Comparison of ENCODE assay signal across 15 mouse cellular contexts in genomic region chr5:73208645-73209044, GRCm38 (mm10). TPM values are rescaled to one million over a fixed set of nuclear protein-coding genes. Genes with fewer than 3 reads are reported as not detected.
DNase-seq lines count a peak whose midpoint lies in the region; ATAC-seq and TF ChIP-seq lines count a peak whose summit lies in the region.
"Had no signal": no experiment of that assay in that cellular context is flagged by ENCODE, and none has a peak within 500 bp of the region (broad histone marks: within the 10 kb centered on the region; RNA-seq: fewer than 3 reads in every experiment).

No protein-coding gene starts in this region.

- H3K79me2 ChIP-seq in MEL (ENCODE audit: control insufficient read depth, insufficient read depth, low read length, poor library complexity): no peaks in the 10 kb centered on the region

- peaks cover 16% of the 10 kb centered on the region for H3K4me1 ChIP-seq in forebrain, embryonic 12.5 days
- peaks cover 22% of the 10 kb centered on the region for H3K4me1 ChIP-seq in forebrain, embryonic 13.5 days
- H3K4me1 ChIP-seq in kidney, embryonic 15.5 days: peaks cover 21% of the 10 kb centered on the region
- H3K4me1 ChIP-seq in MEL (ENCODE audit: control insufficient read depth in 1 of 2, insufficient read depth in 2 of 2, low read length in 2 of 2): peaks cover 27 to 30% of the 10 kb centered on the region in 2 experiments

- no peaks in the 10 kb centered on the region for H3K27me3 ChIP-seq in forebrain, embryonic 12.5 days
- H3K27me3 ChIP-seq in forebrain, embryonic 13.5 days: no peaks in the 10 kb centered on the region
- H3K27me3 ChIP-seq in kidney, embryonic 15.5 days: no peaks in the 10 kb centered on the region
- no peaks in the 10 kb centered on the region for H3K27me3 ChIP-seq in MEL (ENCODE audit: control insufficient read depth in 1 of 2, insufficient read depth in 2 of 2, low read length in 2 of 2)
- H3K27me3 ChIP-seq: midbrain, embryonic 15.5 days; neural tube, embryonic 13.5 days had no signal

- H3K27ac ChIP-seq in forebrain, embryonic 12.5 days: 0 out of 2 replicates have a peak overlapping the region, but pooled peaks have one; percentile 6
- no peak overlapping the region for H3K27ac ChIP-seq in forebrain, embryonic 13.5 days
- H3K27ac ChIP-seq in kidney, embryonic 15.5 days: peak overlapping the region; percentile 48; the same call in 1 of the 2 replicates
- H3K27ac ChIP-seq in MEL (ENCODE audit: control insufficient read depth, low read depth, low read length): peak overlapping the region; percentile 74
- H3K27ac ChIP-seq: midbrain, embryonic 15.5 days; neural tube, embryonic 13.5 days had no signal

- no peak for TF ChIP-seq RAD21 in MEL (IDR thresholded peaks at IDR 0.05; ENCODE audit: low read depth, low read length)

- DNase-seq in kidney, postnatal 10 days: no peak
- peak; percentile 12 to 24 for DNase-seq in B cell, adult 2 months
- no peak for DNase-seq in MEL (ENCODE audit: low read depth, low spot score)
- no peak for DNase-seq in urinary bladder, postnatal 36 days (ENCODE audit: low spot score in 2 of 2)
- DNase-seq in cerebellum, adult 11 months: no peak
- DNase-seq: gastrocnemius, postnatal 14 days; layer of hippocampus, postnatal 36 days; lung, postnatal 4 days had no signal

- 0 out of 2 replicates have a peak, but pooled peaks have one; percentile 11 for ATAC-seq in forebrain, embryonic 12.5 days (ENCODE audit: low FRiP score)
- no peak for ATAC-seq in forebrain, embryonic 13.5 days
- ATAC-seq in kidney, embryonic 15.5 days (replicated peaks; ENCODE audit: low FRiP score): 0 out of 2 replicates have a peak, but pooled peaks have one; percentile 40
- ATAC-seq: hindbrain, embryonic 16.5 days; midbrain, embryonic 15.5 days had no signal

- TF ChIP-seq EP300 in MEL (IDR thresholded peaks at IDR 0.05; ENCODE audit: low read depth in 1 of 2, low read length in 2 of 2): no peak

- H3K4me3 ChIP-seq in forebrain, embryonic 12.5 days (replicated peaks): no peak overlapping the region
- H3K4me3 ChIP-seq in forebrain, embryonic 13.5 days: no peak overlapping the region
- no peak overlapping the region for H3K4me3 ChIP-seq in kidney, embryonic 15.5 days (replicated peaks)
- H3K4me3 ChIP-seq in MEL (ENCODE audit: control insufficient read depth in 1 of 2, insufficient read depth in 1 of 2, low read depth in 2 of 2, low read length in 2 of 2): peak overlapping the region; percentile 21 to 27; a peak in 2 of 4 replicates
- H3K4me3 ChIP-seq: erythroblast, embryonic 14.5 days; midbrain, embryonic 15.5 days; neural tube, embryonic 13.5 days had no signal

- H3K9me3 ChIP-seq in forebrain, embryonic 12.5 days: no peaks in the 10 kb centered on the region
- no peaks in the 10 kb centered on the region for H3K9me3 ChIP-seq in forebrain, embryonic 13.5 days (replicated peaks)
- no peaks in the 10 kb centered on the region for H3K9me3 ChIP-seq in kidney, embryonic 15.5 days (replicated peaks)
- H3K9me3 ChIP-seq in MEL (replicated peaks; ENCODE audit: insufficient read depth, low read length): no peaks in the 10 kb centered on the region
- H3K9me3 ChIP-seq: midbrain, embryonic 15.5 days; neural tube, embryonic 13.5 days had no signal

- 76% methylated on average over 6 of the region's 6 CpGs for WGBS in forebrain, embryonic 12.5 days
- 66% methylated on average over 6 of the region's 6 CpGs for WGBS in forebrain, embryonic 13.5 days
- WGBS in kidney, embryonic 15.5 days: 72% methylated on average over 6 of the region's 6 CpGs

- H3K36me3 ChIP-seq in forebrain, embryonic 12.5 days (replicated peaks): peaks cover 14% of the 10 kb centered on the region
- H3K36me3 ChIP-seq in forebrain, embryonic 13.5 days (ENCODE audit: poor library complexity, severe bottlenecking): peaks cover 22% of the 10 kb centered on the region
- H3K36me3 ChIP-seq in kidney, embryonic 15.5 days: peaks cover 18% of the 10 kb centered on the region
- peaks cover 0 to 24% of the 10 kb centered on the region in 2 experiments; a peak in 2 of 4 replicates for H3K36me3 ChIP-seq in MEL (ENCODE audit: control insufficient read depth in 1 of 2, insufficient read depth in 2 of 2, low read length in 2 of 2)
- H3K36me3 ChIP-seq: midbrain, embryonic 15.5 days had no signal

- H3K4me2 ChIP-seq in forebrain, embryonic 12.5 days: 0 out of 2 replicates have a peak overlapping the region, but pooled peaks have one; percentile 4
- no peak overlapping the region for H3K4me2 ChIP-seq in forebrain, embryonic 13.5 days
- H3K4me2 ChIP-seq in kidney, embryonic 15.5 days: no peak overlapping the region
- H3K4me2 ChIP-seq: midbrain, embryonic 15.5 days; neural tube, embryonic 13.5 days had no signal

- no peak overlapping the region for H3K9ac ChIP-seq in forebrain, embryonic 12.5 days
- H3K9ac ChIP-seq in forebrain, embryonic 13.5 days: no peak overlapping the region
- H3K9ac ChIP-seq in kidney, embryonic 15.5 days: no peak overlapping the region
- peak overlapping the region; percentile 32; the same call in 1 of the 2 replicates for H3K9ac ChIP-seq in MEL (ENCODE audit: control insufficient read depth, low read depth, low read length, poor library complexity, severe bottlenecking)
- H3K9ac ChIP-seq: midbrain, embryonic 15.5 days; neural tube, embryonic 13.5 days had no signal

- no peak for TF ChIP-seq CTCF in MEL (IDR thresholded peaks at IDR 0.05 in 2 of 3, conservative IDR thresholded peaks at IDR 0.05 in 1 of 3; ENCODE audit: control insufficient read depth in 1 of 3, insufficient read depth in 1 of 3, low read depth in 2 of 3, low read length in 3 of 3, poor library complexity in 1 of 3, severe bottlenecking in 1 of 3)

- TF ChIP-seq POLR2A in MEL (IDR thresholded peaks at IDR 0.05; ENCODE audit: control insufficient read depth in 1 of 2, insufficient read depth in 1 of 2, low read depth in 1 of 2, low read length in 2 of 2, poor library complexity in 1 of 2): no peak

TF ChIP-seq in MEL, 35 proteins besides CTCF, POLR2A, EP300 and RAD21:
- no peak for TF ChIP-seq CHD1 (IDR thresholded peaks at IDR 0.05; ENCODE audit: low read depth, low read length)
- TF ChIP-seq MAFK (IDR thresholded peaks at IDR 0.05; ENCODE audit: borderline replicate concordance, low read depth, low read length): no peak
- no peak for TF ChIP-seq POLR2AphosphoS2 (IDR thresholded peaks at IDR 0.05; ENCODE audit: low read length)
- TF ChIP-seq BHLHE40 (IDR thresholded peaks at IDR 0.05; ENCODE audit: borderline replicate concordance, low read depth, low read length): no peak
- no peak for TF ChIP-seq MAX (IDR thresholded peaks at IDR 0.05; ENCODE audit: low read length)
- no peak for TF ChIP-seq USF2 (IDR thresholded peaks at IDR 0.05; ENCODE audit: borderline replicate concordance in 1 of 2, insufficient read depth in 1 of 2, low read depth in 1 of 2, low read length in 2 of 2)
- no peak for TF ChIP-seq ZMIZ1 (IDR thresholded peaks at IDR 0.05; ENCODE audit: low read depth, low read length)
- TF ChIP-seq ETS1 (IDR thresholded peaks at IDR 0.05; ENCODE audit: low read depth, low read length): no peak

RNA-seq across cellular contexts. Expression of gene Fryl, which starts 47.8 kb away (rescaled TPM):
- polyA plus RNA-seq in forebrain, embryonic 12.5 days (2016; fragmentation: Nextera tagmentation; extraction: Ambion mirVana): 49.7 and 53.4 TPM in 2 replicates
- polyA plus RNA-seq in forebrain, embryonic 13.5 days (2015; fragmentation: Nextera tagmentation; extraction: Ambion mirVana): 46.1 and 46.7 TPM in 2 replicates
- polyA plus RNA-seq in kidney, embryonic 15.5 days (2015; fragmentation: Nextera tagmentation; extraction: Ambion mirVana): 34.4 and 34.8 TPM in 2 replicates
- total RNA-seq in MEL (2012; rRNA removed): 18.8 and 21.5 TPM in 2 replicates
- polyA plus RNA-seq in MEL (2012; ENCODE audit: insufficient read depth in 1 of 2, insufficient read length in 2 of 2, low read depth in 1 of 2, low replicate concordance in 2 of 2, missing spikeins in 1 of 2): 100 to 1,000 TPM in 1 of 2 experiments, 10 to 100 TPM in 1; 39.7 to 188 TPM

Comparison
In these comparisons a context has a peak if more than half of its experiments do, and no peak if none do; other contexts are left out.
1. H3K4me3 ChIP-seq: peak in MEL (2 of 2); none in forebrain, embryonic 12.5 days (single experiment), forebrain, embryonic 13.5 days (single experiment) and kidney, embryonic 15.5 days (single experiment).
2. DNase-seq: peak in B cell, adult 2 months (2 of 2); none in kidney, postnatal 10 days (single experiment), MEL (single experiment), urinary bladder, postnatal 36 days (0 of 2) and cerebellum, adult 11 months (single experiment).